ENCODE assay signal across 15 mouse cellular contexts in genomic region chr3:51178158-51178557, GRCm38 (mm10). TPM values are rescaled to one million over a fixed set of nuclear protein-coding genes. Genes with fewer than 3 reads are reported as not detected.
DNase-seq lines count a peak whose midpoint lies in the region; ATAC-seq and TF ChIP-seq lines count a peak whose summit lies in the region.
"Had no signal": no experiment of that assay in that cellular context is flagged by ENCODE, and none has a peak within 500 bp of the region (broad histone marks: within the 10 kb centered on the region; RNA-seq: fewer than 3 reads in every experiment).

No protein-coding gene starts in this region.

- peaks cover 1% of the 10 kb centered on the region; the same call in 1 of the 2 replicates for H3K4me1 ChIP-seq in heart, adult 2 months (ENCODE audit: control insufficient read depth, insufficient read depth, low read length)
- H3K4me1 ChIP-seq in heart, embryonic 10.5 days: no peaks in the 10 kb centered on the region
- no peaks in the 10 kb centered on the region for H3K4me1 ChIP-seq in liver, postnatal 0 days (ENCODE audit: insufficient read depth)
- H3K4me1 ChIP-seq in liver, embryonic 12.5 days: 0 out of 2 replicates have a peak, but pooled peaks cover 10% of the 10 kb centered on the region

- no peak overlapping the region for H3K9ac ChIP-seq in heart, adult 2 months (ENCODE audit: low read depth, low read length)
- H3K9ac ChIP-seq in liver, postnatal 0 days (replicated peaks): no peak overlapping the region
- H3K9ac ChIP-seq in liver, embryonic 12.5 days: no peak overlapping the region
- H3K9ac ChIP-seq: heart, embryonic 15.5 days; neural tube, embryonic 12.5 days; stomach, embryonic 15.5 days had no signal

- no peak for DNase-seq in heart, adult 2 months
- DNase-seq in heart, embryonic 10.5 days (ENCODE audit: low spot score): no peak
- no peak for DNase-seq in liver, postnatal 0 days
- peak; percentile 66 for DNase-seq in Muller cell, postnatal 12 days (ENCODE audit: inconsistent ontology term)
- DNase-seq in brain, embryonic 14.5 days (ENCODE audit: low read depth): peak; percentile 65
- DNase-seq in adrenal gland, adult 8-10 months: no peak
- DNase-seq: cerebellum, postnatal 25 days; gastrocnemius, postnatal 14 days; kidney, postnatal 4 days; lung, adult 18-20 months had no signal

- intact Hi-C loops in heart, adult 2 months (cut with DNase I): no loop called here

- no peak for TF ChIP-seq POLR2A in heart, adult 2 months (IDR thresholded peaks at IDR 0.05; ENCODE audit: insufficient read depth, low read depth, low read length)
- no peak for TF ChIP-seq POLR2A in brain, embryonic 14.5 days (IDR thresholded peaks at IDR 0.05; ENCODE audit: borderline replicate concordance, extremely low read depth, insufficient read depth, insufficient read length, poor library complexity, severe bottlenecking)

- H3K9me3 ChIP-seq in heart, embryonic 10.5 days: no peaks in the 10 kb centered on the region
- no peaks in the 10 kb centered on the region for H3K9me3 ChIP-seq in liver, postnatal 0 days (ENCODE audit: low read length)
- H3K9me3 ChIP-seq in liver, embryonic 12.5 days (replicated peaks): no peaks in the 10 kb centered on the region
- H3K9me3 ChIP-seq: heart, embryonic 15.5 days; neural tube, embryonic 12.5 days; stomach, embryonic 15.5 days had no signal

- no peak overlapping the region for H3K4me3 ChIP-seq in heart, adult 2 months
- H3K4me3 ChIP-seq in heart, embryonic 10.5 days: no peak overlapping the region
- no peak overlapping the region for H3K4me3 ChIP-seq in liver, postnatal 0 days (ENCODE audit: low read depth, low read length)
- no peak overlapping the region for H3K4me3 ChIP-seq in liver, embryonic 12.5 days
- H3K4me3 ChIP-seq: heart, embryonic 15.5 days; neural tube, embryonic 12.5 days; stomach, embryonic 15.5 days had no signal

- H3K79me2 ChIP-seq in heart, adult 2 months (replicated peaks; ENCODE audit: control insufficient read depth, insufficient read depth, low read length): no peaks in the 10 kb centered on the region

- ATAC-seq in liver, postnatal 0 days: no peak
- no peak for ATAC-seq in liver, embryonic 12.5 days
- ATAC-seq: inflammation-experienced regulatory T-cells, adult 6 months had no signal

- 36% methylated on average over 10 of the region's 10 CpGs for WGBS in heart, adult 2 months
- 40% methylated on average over 10 of the region's 10 CpGs for WGBS in heart, embryonic 10.5 days
- WGBS in liver, postnatal 0 days (ENCODE audit: insufficient replicate concordance): 56% methylated on average over 10 of the region's 10 CpGs
- WGBS in liver, embryonic 12.5 days (ENCODE audit: insufficient replicate concordance): 49% methylated on average over 10 of the region's 10 CpGs

- peak; percentile 58 for TF ChIP-seq CTCF in heart, adult 2 months (IDR thresholded peaks at IDR 0.05)
- 0 out of 2 replicates have a peak, but pooled peaks have one; percentile 10 for TF ChIP-seq CTCF in liver, postnatal 0 days (IDR thresholded peaks at IDR 0.05; ENCODE audit: low read depth)
- peak; percentile 49; the same call in 1 of the 2 replicates for TF ChIP-seq CTCF in brain, embryonic 14.5 days (IDR thresholded peaks at IDR 0.05; ENCODE audit: borderline replicate concordance, extremely low read depth, insufficient read depth, insufficient read length)

- no peak overlapping the region for H3K4me2 ChIP-seq in liver, postnatal 0 days (ENCODE audit: low read depth, low read length)
- no peak overlapping the region for H3K4me2 ChIP-seq in liver, embryonic 12.5 days
- H3K4me2 ChIP-seq: heart, embryonic 15.5 days; neural tube, embryonic 12.5 days; stomach, embryonic 15.5 days had no signal

- TF ChIP-seq EP300 in heart, adult 2 months (IDR thresholded peaks at IDR 0.05; ENCODE audit: insufficient read depth, low read depth, low read length): no peak
- no peak for TF ChIP-seq EP300 in liver, postnatal 0 days (IDR thresholded peaks at IDR 0.05; ENCODE audit: low read depth)

- H3K27ac ChIP-seq in heart, adult 2 months: no peak overlapping the region
- no peak overlapping the region for H3K27ac ChIP-seq in heart, embryonic 10.5 days
- H3K27ac ChIP-seq in liver, postnatal 0 days (ENCODE audit: low read depth): no peak overlapping the region
- no peak overlapping the region for H3K27ac ChIP-seq in liver, embryonic 12.5 days
- H3K27ac ChIP-seq: heart, embryonic 15.5 days; neural tube, embryonic 12.5 days; stomach, embryonic 15.5 days had no signal

- no peaks in the 10 kb centered on the region for H3K36me3 ChIP-seq in heart, adult 2 months (ENCODE audit: control insufficient read depth, insufficient read depth, low read length)
- no peaks in the 10 kb centered on the region for H3K36me3 ChIP-seq in heart, embryonic 10.5 days
- no peaks in the 10 kb centered on the region for H3K36me3 ChIP-seq in liver, postnatal 0 days (replicated peaks; ENCODE audit: insufficient read depth, low read length)
- no peaks in the 10 kb centered on the region for H3K36me3 ChIP-seq in liver, embryonic 12.5 days
- H3K36me3 ChIP-seq: heart, embryonic 15.5 days; neural tube, embryonic 12.5 days; stomach, embryonic 15.5 days had no signal

- H3K27me3 ChIP-seq in heart, adult 2 months (ENCODE audit: control insufficient read depth, insufficient read depth, low read length): no peaks in the 10 kb centered on the region
- no peaks in the 10 kb centered on the region for H3K27me3 ChIP-seq in heart, embryonic 10.5 days (ENCODE audit: insufficient read depth, poor library complexity, severe bottlenecking)
- H3K27me3 ChIP-seq in liver, postnatal 0 days (ENCODE audit: insufficient read depth, low read length): no peaks in the 10 kb centered on the region
- no peaks in the 10 kb centered on the region for H3K27me3 ChIP-seq in liver, embryonic 12.5 days (replicated peaks)
- H3K27me3 ChIP-seq: heart, embryonic 15.5 days; neural tube, embryonic 12.5 days; stomach, embryonic 15.5 days had no signal

RNA-seq across cellular contexts. Expression of gene Noct, which starts 46.1 kb away (rescaled TPM):
- 10 to 100 TPM; 39.4 to 45.1 TPM for total RNA-seq in heart, adult 2 months (2021)
- 23.2 and 28.9 TPM in 2 replicates for polyA plus RNA-seq in heart, adult 2 months (2012; rRNA removed)
- polyA plus RNA-seq in heart, embryonic 10.5 days (2016; fragmentation: Nextera tagmentation; extraction: Ambion mirVana): 10.7 and 13.7 TPM in 2 replicates
- 8.5 and 11.4 TPM in 2 replicates for polyA plus RNA-seq in liver, postnatal 0 days (2015; fragmentation: Nextera tagmentation; extraction: Ambion mirVana)
- 39.8 and 41.1 TPM in 2 replicates for polyA plus RNA-seq in liver, embryonic 12.5 days (2016; fragmentation: Nextera tagmentation; extraction: Ambion mirVana)
- 28.2 and 33.0 TPM in 2 replicates for polyA plus RNA-seq in brain, embryonic 14.5 days (2012; rRNA removed)
- total RNA-seq in adrenal gland, adult 8-10 months (2022): 10 to 100 TPM; 12.8 to 16.4 (median 14.1) TPM

Comparison
In these comparisons a context has a peak if more than half of its experiments do, and no peak if none do; other contexts are left out.
1. DNase-seq: peak in Muller cell, postnatal 12 days (single experiment) and brain, embryonic 14.5 days (single experiment); none in heart, adult 2 months (0 of 2), heart, embryonic 10.5 days (single experiment), liver, postnatal 0 days (single experiment) and adrenal gland, adult 8-10 months (single experiment).
2. Peak in every context shown above with its lines, with median percentiles within 50 percentile points of each other: CTCF ChIP-seq.